Mouse (Mus musculus): ENCODE results near the gene Ndufb2. TPM values are rescaled to one million over a fixed set of nuclear protein-coding genes. Genes with fewer than 3 reads are reported as not detected.

Ndufb2 gene
- total and polyA plus RNA-seq, 3 experiments, result 80.0 to 144 TPM; not detected in 1

DNA sequence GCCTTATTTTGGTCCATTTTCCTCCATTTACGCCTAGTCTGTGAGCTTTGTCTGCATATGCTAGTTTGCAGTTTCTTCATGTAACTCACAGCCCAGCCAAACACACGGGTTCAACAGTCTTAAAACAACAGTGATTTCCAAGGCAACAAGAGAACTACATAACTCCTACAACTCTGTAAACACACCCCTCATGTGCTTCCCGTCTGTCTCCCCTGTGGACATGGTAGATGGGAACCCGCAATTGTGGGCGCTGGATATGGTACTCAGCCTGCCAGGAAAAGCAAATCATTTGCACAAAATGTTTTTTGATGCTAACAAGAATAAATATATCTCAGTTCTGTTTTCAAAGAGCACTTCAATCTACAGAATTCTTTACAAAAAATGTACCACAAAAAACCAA, 12.2 kb downstream of the Ndufb2 start:
- H3K79me2 ChIP-seq (ENCODE audit: control insufficient read depth, insufficient read depth, low read length, poor library complexity), result no peaks in the 10 kb centered on the region
- DNase-seq (ENCODE audit: low read depth, low spot score), result no peak
- H3K4me1 ChIP-seq (ENCODE audit: control insufficient read depth in 1 of 2, insufficient read depth in 2 of 2, low read length in 2 of 2), result peaks cover 0 to 2% of the 10 kb centered on the region in 2 experiments; a peak in 1 of 4 replicates
- no peak overlapping the region for H3K4me3 ChIP-seq (ENCODE audit: control insufficient read depth in 1 of 2, insufficient read depth in 1 of 2, low read depth in 2 of 2, low read length in 2 of 2)
- peaks cover 0 to 5% of the 10 kb centered on the region in 2 experiments; a peak in 3 of 4 replicates for H3K36me3 ChIP-seq (ENCODE audit: control insufficient read depth in 1 of 2, insufficient read depth in 2 of 2, low read length in 2 of 2)
- H3K9me3 ChIP-seq (replicated peaks; ENCODE audit: insufficient read depth, low read length), result no peaks in the 10 kb centered on the region
- no peak overlapping the region for H3K9ac ChIP-seq (ENCODE audit: control insufficient read depth, low read depth, low read length, poor library complexity, severe bottlenecking)
- H3K27me3 ChIP-seq (ENCODE audit: control insufficient read depth in 1 of 2, insufficient read depth in 2 of 2, low read length in 2 of 2), result no peaks in the 10 kb centered on the region
- TF ChIP-seq NELFE (IDR thresholded peaks at IDR 0.05; ENCODE audit: low read depth, low read length) (no peak), ZC3H11A (IDR thresholded peaks at IDR 0.05; ENCODE audit: low read depth, low read length) (no peak)
- H3K27ac ChIP-seq (ENCODE audit: control insufficient read depth, low read depth, low read length), result no peak overlapping the region

- Histone ChIP-seq H3K9me3 (replicated peaks; ENCODE audit: insufficient read depth, low read length) (no peaks in the 10 kb centered on the region), H3K4me3 (ENCODE audit: control insufficient read depth in 1 of 2, insufficient read depth in 1 of 2, low read depth in 2 of 2, low read length in 2 of 2) (no peak overlapping the region), H3K27ac (ENCODE audit: control insufficient read depth, low read depth, low read length) (no peak overlapping the region), H3K9ac (ENCODE audit: control insufficient read depth, low read depth, low read length, poor library complexity, severe bottlenecking) (no peak overlapping the region), H3K36me3 (ENCODE audit: control insufficient read depth in 1 of 2, insufficient read depth in 2 of 2, low read length in 2 of 2) (no peaks in the 10 kb centered on the region; a peak in 1 of 4 replicates), H3K79me2 (ENCODE audit: control insufficient read depth, insufficient read depth, low read length, poor library complexity) (no peaks in the 10 kb centered on the region), H3K4me1 (ENCODE audit: control insufficient read depth in 1 of 2, insufficient read depth in 2 of 2, low read length in 2 of 2) (peaks cover 0 to 2% of the 10 kb centered on the region in 2 experiments; a peak in 1 of 4 replicates), H3K27me3 (ENCODE audit: control insufficient read depth in 1 of 2, insufficient read depth in 2 of 2, low read length in 2 of 2) (no peaks in the 10 kb centered on the region)
- TF ChIP-seq POLR2AphosphoS2 (IDR thresholded peaks at IDR 0.05; ENCODE audit: low read length) (no peak), MAX (IDR thresholded peaks at IDR 0.05; ENCODE audit: low read length) (no peak), ZNF384 (IDR thresholded peaks at IDR 0.05; ENCODE audit: low read depth, low read length) (no peak), TAL1 (IDR thresholded peaks at IDR 0.05; ENCODE audit: low read length) (no peak), TCF12 (IDR thresholded peaks at IDR 0.05; ENCODE audit: low read depth, low read length) (no peak), SIN3A (IDR thresholded peaks at IDR 0.05; ENCODE audit: low read length) (no peak), RAD21 (IDR thresholded peaks at IDR 0.05; ENCODE audit: low read depth, low read length) (no peak), GATA1 (IDR thresholded peaks at IDR 0.05; ENCODE audit: low read depth, low read length) (no peak), MYB (IDR thresholded peaks at IDR 0.05; ENCODE audit: low read depth, low read length) (no peak), TBP (IDR thresholded peaks at IDR 0.05; ENCODE audit: low read depth, low read length) (no peak), ELF1 (IDR thresholded peaks at IDR 0.05; ENCODE audit: low read depth, low read length) (no peak), NRF1 (IDR thresholded peaks at IDR 0.05; ENCODE audit: insufficient read depth, low read depth, low read length, poor library complexity, severe bottlenecking) (no peak), ETS1 (IDR thresholded peaks at IDR 0.05; ENCODE audit: low read depth, low read length) (no peak), MAFK (IDR thresholded peaks at IDR 0.05; ENCODE audit: borderline replicate concordance, low read depth, low read length) (no peak), E2F4 (IDR thresholded peaks at IDR 0.05; ENCODE audit: borderline replicate concordance, low read depth, low read length) (no peak), CHD2 (IDR thresholded peaks at IDR 0.05; ENCODE audit: low read length) (no peak), USF2 (IDR thresholded peaks at IDR 0.05; ENCODE audit: borderline replicate concordance in 1 of 2, insufficient read depth in 1 of 2, low read depth in 1 of 2, low read length in 2 of 2) (no peak), MAZ (IDR thresholded peaks at IDR 0.05; ENCODE audit: low read depth, low read length) (no peak), CTCF (IDR thresholded peaks at IDR 0.05 in 2 of 3, conservative IDR thresholded peaks at IDR 0.05 in 1 of 3; ENCODE audit: control insufficient read depth in 1 of 3, insufficient read depth in 1 of 3, low read depth in 2 of 3, low read length in 3 of 3, poor library complexity in 1 of 3, severe bottlenecking in 1 of 3) (no peak)
- no peak for DNase-seq (ENCODE audit: low read depth, low spot score)
Observed at GRCm38 (mm10) chr6:39606056-39606455, 13.7 kb downstream of the Ndufb2 start.
